Mouse (Mus musculus): ENCODE results near the gene Map3k1.

GRCm38 (mm10) chr13:111762526-111762925, 46.3 kb downstream of the Map3k1 start:
- no peak for TF ChIP-seq USF1 (IDR thresholded peaks at IDR 0.05; ENCODE audit: low read depth, low read length)
- no peak for TF ChIP-seq GABPA (IDR thresholded peaks at IDR 0.05; ENCODE audit: insufficient replicate concordance, low read depth, low read length)
- TF ChIP-seq POLR2A (IDR thresholded peaks at IDR 0.05; ENCODE audit: low read depth, low read length) = no peak
- no peak for TF ChIP-seq CTCF (conservative IDR thresholded peaks at IDR 0.05 in 1 of 2, IDR thresholded peaks at IDR 0.05 in 1 of 2; ENCODE audit: low read depth in 2 of 2, low read length in 2 of 2)
- no peak for TF ChIP-seq JUN (IDR thresholded peaks at IDR 0.05; ENCODE audit: insufficient read depth, low read depth, low read length)
- TF ChIP-seq NRF1 (IDR thresholded peaks at IDR 0.05; ENCODE audit: low read depth, low read length) = no peak
- no peak for TF ChIP-seq MAX (IDR thresholded peaks at IDR 0.05; ENCODE audit: low read length)
- TF ChIP-seq USF2 (conservative IDR thresholded peaks at IDR 0.05; ENCODE audit: low read depth, low read length) = no peak
- no peak for TF ChIP-seq KAT2A (IDR thresholded peaks at IDR 0.05; ENCODE audit: insufficient replicate concordance, low read length)
